Mouse (Mus musculus) spleen, postnatal 4 days (tissue): ENCODE measurements around the gene C5ar2.
"Not testable (repeated sequence)": the region's sequence is repeated elsewhere in the genome, so short reads cannot be mapped to it uniquely, and the experiment has no call there.

Experiments used
- DNase-seq, 2 experiments: peaks; one replicate each; pipeline ENCODE4 v3.0.0; 2022; ENCODE audit warnings: low spot score in 2 of 2

Gene C5ar2

DNA sequence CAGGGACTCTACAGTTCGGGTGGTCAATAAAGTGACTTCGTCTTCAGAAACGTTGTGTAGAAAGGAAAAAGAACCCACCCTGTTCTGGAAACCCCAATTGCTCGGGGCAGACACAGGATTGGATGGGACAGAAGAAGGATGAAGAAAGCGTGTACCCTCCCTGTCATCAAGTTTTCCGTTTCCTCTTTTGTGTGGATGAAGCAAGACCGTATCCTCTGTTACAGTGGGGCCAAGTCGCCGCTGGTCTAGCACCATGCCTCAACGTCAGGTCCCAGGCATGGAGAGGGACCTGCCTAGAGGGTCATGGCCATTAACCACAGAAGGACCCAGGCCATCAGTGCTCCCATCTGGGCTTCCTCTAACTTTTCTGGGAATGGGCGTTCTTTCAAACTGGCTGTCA is 13.9 kb upstream of the C5ar2 start:
- DNase-seq, result no peak

DNA sequence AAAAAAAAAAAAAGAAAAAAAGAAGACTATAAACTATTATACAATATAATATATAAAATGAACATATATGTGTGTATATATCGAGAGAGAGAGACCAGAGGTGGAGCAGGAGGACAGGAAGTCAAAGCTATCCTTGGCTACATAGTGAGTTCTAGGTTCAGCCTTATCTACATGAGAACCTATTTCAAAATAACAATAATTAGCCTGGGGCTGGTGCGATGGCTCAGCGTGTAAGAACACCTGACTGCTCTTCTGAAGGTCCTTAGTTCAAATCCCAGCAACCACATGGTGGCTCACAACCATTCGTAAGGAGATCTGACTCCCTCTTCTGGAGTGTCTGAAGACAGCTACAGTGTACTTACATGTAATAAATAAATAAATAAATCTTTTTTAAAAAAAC is 12.0 kb upstream of the C5ar2 start:
- not testable (repeated sequence) for DNase-seq

DNA sequence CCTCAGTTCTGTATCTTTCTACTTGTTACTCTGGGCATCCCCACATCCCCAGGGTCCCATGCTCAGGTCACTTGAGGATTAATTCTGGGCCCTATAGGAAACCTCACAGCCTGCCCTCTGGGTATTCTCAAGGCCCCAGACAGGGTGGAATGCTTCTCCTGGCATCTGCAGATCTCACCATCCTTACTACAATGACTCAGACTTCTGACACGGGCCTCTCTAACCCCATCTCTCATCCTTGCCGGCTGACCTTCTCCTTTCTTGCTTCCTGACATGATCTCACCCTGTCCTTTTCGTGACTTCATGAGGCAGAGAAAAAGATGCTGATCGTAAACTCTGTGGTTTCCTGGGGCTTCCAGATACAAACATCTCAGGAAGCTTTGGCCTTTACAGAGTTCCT is 10.2 kb upstream of the C5ar2 start:
- no peak for DNase-seq

DNA sequence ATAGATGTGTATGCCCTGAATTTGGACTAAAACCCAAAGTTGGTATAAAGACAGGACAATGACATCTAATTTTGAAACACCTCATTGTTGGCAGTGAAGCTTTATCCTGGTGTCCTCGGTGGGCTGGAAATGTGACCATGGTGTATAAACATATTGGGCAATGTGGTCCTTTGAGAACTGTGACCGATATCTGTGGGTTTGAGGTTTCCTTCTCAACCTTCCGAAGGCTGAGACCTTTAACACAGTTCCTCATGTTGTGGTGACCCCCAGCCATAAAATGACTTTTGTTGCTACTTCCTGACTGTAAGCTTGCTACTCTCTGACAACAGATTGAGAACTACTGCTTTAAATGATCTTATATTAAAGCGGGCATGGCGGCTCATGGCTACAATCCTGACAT is 6.7 kb upstream of the C5ar2 start:
- no peak for DNase-seq

DNA sequence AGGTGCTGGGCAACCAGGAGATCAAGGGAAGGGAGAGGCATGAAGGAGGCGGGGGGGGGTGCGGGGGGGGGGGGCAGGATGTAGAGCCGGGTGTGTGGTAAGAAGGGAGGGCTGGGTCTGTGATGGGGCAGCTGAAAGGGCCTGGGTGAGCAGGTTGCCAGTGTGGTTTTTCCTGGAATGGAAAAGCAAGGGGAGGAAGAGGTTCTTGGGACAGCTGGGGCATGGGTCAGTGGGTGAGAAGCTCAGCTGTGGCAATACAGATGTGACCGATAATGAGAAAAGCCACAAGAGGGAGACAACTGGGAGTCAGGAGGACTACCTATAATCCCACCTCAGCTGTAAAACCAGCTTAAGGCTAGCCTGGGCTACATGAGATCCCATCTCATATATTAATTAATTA is 2.0 kb upstream of the C5ar2 start:
- no peak for DNase-seq

DNA sequence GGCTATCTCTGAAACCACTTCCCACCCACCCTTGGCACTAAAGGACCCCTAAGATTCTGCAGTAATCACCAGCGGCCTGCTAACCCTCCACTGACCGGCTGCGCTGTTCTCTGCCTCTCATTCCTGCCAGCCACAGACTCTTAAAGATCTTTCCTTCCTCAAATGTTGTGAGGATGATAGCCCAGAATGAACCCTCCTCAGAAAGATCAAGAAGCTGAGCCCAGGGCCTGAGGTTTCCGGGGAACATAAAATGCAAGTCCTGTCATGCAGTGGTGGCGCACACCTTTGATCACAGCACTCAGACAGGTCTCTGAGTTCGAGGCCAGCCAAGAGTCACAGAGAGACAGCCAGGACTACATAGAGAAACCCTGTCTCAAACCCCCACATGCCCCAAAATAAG is 1.8 kb downstream of the C5ar2 start:
- DNase-seq, result no peak

DNA sequence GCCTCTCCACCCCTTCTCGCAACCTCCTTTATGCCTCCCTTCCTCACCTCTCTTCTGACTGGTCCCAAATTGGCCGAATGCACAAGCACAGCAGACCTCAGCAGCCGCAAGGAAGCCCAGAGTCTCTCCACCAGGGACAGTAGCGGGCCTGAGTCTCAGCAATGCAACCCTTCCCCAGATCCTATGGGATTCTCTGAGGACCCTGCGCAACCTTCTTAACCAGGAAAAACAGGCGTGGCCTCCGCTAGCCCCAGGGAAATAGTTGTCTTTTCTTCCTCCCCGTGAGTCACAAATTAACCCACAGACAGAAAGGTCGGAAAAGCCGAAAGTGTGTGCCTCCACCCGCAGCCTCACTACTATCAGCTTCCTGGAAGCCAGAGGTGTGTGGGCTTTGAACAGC is 2.2 kb downstream of the C5ar2 start:
- DNase-seq, result no peak

DNA sequence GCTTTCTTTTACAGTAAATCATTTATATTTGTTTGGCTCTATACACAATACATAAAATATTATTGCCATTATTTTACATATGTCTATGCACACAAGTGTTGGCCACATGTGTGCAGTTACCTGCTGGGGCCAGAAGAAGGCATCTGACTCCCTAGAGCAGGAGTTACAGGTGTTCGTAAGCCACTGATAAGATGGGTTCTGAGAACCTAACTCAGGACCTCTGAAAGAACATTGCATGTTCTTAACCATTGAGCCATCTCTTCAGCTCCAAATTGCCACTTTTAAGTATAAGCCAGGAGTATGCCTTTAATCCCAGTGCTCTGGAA is 3.0 kb downstream of the C5ar2 start:
- DNase-seq, result no peak

DNA sequence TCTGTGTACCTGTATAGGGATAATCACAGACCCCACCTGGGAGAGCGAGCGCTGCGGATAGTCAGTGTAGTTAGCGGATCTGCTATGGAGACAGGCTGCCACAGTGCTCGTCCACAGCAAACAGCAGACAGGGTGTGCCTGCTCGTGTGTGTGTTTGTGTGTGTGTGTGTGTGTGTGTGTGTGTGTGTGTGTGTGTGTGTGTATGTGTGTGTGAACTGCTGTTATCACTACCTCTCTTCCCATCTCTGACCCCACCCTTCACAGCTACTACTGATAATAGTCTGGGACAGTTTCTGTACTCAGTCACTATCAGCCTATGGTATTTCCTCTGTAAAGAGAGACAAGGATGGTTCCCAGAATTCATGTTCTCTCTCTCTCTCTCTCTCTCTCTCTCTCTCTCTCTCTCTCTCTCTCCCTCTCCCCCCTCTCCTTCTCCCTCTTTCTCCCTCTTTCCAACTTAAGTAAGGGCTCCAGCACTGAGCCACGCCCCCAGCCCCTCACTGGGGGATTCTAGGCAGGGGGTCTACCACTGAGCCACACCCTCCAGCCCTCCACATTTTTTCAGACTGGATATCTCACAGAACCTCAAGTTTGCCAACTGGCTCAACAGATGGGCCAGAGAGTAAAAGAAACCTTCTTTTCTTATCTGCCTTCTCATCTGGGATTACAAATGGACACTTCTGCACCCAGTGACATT is 3.5 kb downstream of the C5ar2 start:
- DNase-seq, result no peak

DNA sequence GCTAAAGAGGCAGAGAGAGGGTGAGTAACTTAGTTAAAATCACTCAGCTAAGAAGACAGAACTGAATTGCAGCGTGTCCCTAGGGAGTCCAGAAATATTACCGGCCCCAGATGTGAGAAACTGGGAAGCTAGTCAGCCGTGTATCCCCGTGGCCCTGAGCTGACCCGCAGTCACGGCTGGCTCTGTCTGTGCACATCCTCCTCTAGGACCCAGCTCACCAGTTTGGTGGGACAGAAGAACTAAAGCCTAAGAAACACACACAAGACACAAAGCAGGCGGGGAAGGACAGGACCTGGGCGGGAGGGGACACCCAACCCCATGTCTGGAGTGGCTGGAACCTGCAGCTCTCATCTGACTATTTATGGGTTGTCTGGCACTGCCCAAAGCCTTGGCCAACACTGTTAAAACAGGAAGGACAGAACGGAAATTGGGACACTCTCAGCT is 4.4 kb downstream of the C5ar2 start:
- DNase-seq, result peak; percentile 58 to 80

DNA sequence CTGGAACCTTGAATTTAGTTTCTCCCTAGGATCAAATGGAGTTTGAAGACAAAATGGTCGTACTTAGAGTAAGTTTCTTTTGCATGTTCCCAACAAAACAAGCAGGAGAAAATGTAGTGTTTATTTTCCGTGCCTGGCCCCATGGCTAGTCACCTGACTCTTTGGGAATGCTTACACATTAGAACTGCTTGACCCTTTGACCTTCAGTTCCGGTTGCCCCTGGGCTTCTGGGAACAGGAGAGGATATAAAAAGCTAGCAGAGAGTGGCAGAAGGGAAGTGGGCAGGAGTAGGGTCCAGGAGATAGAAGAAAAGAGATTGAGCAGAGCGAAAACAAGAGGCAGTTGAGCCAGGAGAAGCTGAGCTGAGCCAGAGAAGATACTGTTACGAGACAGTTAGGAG is 14.1 kb downstream of the C5ar2 start:
- no peak for DNase-seq

DNA sequence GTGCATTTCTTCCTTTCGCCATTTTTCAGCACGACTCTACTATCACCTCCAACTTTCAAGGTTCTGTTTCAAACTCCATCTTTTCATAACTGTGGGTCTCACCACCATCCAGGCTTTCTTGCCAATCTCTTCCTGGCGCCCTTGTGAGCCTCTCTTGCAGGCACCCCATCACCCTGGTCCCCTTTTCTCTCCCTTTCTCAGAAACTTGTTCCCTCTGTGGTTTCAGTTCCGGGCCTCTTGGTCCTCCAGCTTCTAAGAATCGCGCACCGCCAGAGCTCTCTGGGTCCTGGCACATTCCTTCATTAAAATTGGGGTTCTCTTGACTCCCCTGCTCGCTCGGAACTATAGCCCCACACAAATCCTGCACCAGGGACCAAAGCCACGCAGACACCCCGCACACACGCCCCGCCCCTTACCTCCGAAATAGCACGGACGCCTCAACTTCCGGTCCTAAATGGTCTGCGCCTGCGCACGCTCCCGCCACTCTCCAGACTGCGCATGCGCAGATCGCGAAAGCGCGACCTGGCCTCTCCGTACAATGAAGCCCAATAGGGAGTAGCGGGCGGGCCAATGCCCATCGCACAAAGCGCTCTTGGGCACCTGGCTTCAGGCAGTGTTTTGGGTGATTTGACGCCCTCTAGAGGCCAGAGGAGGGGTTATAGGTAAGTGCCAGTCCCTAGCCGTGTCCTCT is 22.2 kb downstream of the C5ar2 start, which contains the start of gene Dhx34:
Dhx34 (minus strand) TSS at position 456 of the 691 bp plus-strand sequence.
- DNase-seq, result peak; percentile 96 to 99

DNA sequence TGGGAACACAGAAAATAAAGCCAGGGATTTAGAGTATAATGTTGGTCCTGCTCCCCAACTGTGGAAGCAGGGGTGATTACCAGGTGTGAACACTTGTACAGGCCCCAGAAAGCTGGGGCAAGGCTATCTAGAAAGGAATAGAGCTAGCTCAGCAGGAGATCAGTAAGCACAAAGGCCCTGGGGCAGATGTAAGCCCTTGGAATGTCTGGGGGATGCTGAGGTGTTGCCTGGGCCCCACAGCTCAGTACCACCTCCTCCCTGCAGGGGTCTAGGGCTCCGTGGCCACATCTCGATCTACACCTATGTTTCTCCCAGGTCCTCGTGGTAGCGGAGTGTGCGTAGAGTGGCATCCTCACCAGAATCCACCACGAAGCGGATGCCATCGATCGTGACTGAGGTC is 30.0 kb downstream of the C5ar2 start:
- DNase-seq, result no peak

DNA sequence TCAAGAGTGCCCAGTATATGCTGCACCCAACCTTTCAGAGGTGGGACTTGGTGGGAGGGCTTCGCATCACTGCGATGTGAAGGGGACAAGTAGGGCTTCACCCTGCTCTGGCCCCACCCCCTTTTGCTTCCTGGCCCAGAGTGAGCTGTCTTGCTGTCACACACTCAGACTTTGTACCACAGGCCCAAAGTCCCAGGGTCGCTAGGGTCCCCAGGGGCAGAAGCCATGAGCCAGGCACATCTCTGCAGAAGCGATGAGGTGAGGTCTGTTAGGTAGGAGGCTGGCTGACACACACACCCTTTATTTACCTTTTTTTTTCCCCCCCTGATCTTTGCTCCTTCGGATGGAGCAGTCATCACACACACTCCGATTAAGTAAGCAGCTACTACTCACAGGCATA is 30.8 kb downstream of the C5ar2 start:
- DNase-seq, result no peak

DNA sequence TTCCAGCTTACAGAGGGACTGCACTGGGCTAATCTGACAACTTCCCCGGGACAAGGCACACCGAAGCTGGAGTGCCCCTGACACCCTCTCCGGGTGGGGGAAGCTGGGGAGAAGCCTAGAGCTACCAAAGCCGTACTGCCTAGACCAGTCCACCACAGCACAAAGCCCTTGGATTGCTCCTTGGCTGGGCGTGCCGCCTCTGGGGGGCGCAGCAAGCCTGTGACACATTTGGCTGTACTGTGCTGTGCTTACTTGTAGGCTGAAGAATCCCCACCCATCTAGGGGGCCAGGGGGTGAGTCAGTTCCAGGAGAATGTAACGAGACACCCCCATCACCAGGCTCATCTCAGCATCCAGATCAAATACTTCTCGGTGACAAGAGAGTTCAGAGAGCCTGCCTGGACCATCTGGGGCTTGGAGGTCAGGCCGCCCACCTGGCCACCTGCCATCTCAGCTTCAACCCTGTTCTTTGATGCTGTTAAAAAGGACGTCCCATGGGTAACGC is 33.0 kb downstream of the C5ar2 start:
- DNase-seq, result no peak

DNA sequence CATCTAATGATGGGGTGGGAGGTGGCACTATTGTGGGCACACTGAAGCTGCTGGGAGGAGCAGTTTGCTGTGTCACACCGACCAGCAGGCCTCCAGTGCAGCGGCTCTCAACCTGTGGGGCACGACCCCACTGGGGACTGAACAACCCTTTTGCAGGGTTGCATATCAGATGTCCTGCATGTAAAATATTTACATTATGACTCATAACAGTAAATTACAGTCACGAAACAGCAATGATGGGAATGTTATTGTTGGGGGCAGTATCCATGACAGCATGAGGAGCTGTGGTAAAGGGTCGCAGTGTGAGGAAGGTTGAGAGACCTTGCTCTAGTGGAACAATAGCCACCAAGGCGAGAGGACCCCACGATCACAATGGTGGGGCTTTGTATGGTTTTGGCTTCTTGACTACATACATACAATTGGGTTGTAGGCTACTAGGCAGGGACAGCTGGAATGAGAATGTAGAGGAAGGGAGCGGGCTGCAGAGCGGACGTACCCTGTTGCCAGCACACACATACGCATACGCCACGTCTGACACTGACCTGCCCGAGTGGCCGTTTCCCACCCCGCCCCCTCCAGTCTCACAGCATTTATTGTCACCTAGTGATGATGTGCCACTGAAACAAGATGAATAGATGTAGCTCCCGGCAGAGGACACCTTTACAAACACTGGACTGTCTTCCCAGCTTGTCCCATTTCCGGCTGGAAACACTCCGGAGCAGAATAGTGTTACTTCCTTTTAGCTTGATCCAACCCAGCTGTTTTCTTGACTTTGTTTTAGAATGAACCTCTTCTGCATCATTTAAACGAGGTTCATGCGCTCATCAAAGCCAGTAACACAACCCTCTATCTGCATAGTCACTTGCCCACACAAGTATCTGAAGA is 34.9 kb downstream of the C5ar2 start:
- DNase-seq, result no peak

DNA sequence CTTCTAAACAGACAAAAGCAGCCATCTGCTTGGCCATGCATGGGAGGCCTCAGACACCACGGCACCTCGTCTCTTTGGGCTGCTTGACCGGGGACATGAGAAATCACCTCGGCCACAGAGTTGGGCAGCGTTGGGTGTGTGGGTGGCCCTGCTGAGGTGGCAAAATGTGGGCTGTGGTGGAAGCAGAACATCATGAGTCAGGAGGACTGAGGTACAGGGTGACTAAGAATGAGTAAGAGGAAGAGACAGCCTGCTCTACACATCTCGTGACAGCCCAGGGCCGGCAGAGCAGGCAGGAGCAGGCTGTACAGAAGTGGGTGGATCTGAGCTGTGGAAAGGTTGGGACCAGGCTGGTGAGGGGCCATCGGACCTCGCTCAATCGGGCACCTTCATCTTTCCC is 36.5 kb downstream of the C5ar2 start:
- no peak for DNase-seq

DNA sequence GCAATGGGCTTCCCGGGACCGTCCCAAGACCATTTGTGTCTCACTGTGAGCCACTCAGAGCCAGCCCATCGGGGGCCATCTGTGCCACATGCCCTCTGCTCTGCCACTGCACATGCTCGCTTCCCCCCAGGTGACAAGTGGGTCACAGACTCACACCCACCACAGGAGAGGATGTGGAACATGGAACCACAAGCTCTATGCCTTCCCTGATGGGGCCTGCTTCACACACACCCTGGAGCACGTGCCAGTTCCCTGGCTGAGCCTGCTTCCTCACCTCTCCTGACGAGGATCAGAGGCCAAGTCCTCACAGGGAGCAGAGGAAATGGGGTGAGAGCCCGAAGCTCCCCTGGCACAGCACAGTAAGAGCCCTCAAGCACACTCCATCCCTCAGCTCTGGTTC is 36.9 kb downstream of the C5ar2 start:
- DNase-seq, result no peak

DNA sequence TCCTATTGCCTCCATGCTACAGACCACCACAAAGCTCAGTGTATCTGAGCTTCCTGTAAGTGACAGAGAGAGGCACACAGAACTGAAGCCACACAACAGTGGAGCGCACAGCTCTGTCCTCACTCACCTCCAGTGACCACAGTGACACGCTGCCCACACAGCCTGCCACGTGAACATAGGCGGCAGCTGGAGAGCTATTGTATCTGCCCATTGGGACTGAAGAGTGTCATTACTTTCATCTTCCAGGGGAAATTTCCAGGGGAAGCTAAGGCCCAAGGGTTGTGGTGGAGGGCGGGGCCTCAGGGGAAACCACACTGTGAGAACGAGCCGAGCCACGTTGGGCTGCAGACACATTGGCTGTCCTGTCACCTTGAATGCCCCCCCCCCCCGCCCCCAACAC is 39.2 kb downstream of the C5ar2 start:
- no peak for DNase-seq

DNA sequence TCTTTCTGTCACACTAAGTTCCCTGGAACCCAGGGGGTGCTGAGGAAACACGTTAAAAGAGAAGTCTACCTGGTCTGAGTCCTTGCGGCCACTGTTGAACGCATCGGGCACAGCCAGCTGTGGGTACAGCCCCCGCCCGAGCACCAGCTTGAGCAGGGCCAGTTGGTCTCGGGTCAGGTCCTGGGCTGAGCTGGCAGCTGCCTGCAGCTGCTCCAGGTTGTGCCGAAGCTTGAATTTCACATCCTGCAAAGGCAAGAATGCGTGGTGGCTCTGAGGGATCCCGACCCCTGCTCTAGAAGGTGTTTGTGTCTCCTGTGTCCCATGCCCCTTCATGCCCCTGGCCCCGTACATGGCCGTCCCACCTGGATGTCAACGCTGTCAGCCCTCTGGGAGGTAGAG is 40.5 kb downstream of the C5ar2 start:
- DNase-seq, result no peak

DNA sequence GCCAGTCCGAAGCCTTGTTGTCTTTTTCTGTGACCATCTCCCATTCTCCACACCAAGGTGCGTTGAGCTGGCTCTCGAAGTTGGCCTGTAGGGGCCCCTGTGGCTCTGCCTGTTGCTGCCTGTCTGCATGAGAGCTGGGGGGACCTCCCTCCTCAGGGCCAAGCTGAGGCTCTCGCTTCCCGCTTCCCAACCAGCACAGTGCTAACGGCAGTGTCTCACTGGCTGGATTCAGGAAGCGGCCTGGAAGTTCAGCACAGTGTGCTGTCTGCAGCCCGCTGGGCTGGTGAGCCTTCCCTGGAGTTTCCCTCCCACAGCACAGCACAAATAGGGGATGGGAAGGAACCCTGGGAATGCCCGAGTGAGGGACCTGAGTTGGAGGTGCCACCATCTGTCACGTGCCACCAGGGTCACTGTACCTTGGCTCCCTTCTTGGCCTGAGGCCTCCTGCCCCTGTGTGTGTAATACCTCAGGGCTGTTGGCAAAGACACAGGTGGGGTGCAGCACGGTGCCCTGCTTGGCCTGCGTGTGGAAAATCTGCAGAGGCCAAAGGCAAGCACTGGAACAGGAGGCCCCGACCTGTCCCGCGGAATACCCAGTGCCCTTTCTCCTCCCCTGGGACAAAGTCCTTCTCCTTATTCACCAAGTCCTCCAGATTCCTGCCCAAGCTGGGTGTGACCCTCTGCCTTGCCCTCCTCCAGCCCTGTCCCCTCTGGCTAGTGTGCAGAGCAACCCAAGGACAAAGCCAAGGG is 41.0 kb downstream of the C5ar2 start:
- DNase-seq, result no peak

DNA sequence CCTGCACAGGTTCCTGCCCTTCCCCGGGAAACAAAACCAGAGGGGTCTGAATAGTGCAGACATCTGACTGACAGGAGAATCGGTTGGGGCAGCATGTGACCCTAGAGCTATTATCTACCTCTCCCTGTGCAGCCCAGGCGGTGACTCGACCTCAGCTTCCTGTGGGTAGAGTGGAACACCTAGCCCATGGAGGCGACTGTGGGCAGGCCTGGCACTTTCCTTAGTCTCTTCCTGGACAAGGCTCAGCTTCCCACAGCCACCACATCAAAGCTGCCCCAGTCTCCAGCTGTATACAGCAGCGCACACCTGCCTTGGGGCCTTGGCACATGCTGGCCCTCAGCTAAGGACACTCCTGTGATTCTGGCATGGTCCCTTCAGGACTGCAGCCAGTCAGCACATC is 42.8 kb downstream of the C5ar2 start:
- DNase-seq, result no peak
